Mouse (Mus musculus) layer of hippocampus, adult 8-10 months (tissue): ENCODE results near the gene Znrf2. TPM values are rescaled to one million over a fixed set of nuclear protein-coding genes. Genes with fewer than 3 reads are reported as not detected.

Source experiments
- DNase-seq, 2 experiments: peaks; one replicate each; pipeline ENCODE4 v3.0.0; 2022; ENCODE audit warnings: low spot score in 2 of 2
- total RNA-seq, 4 experiments: library from RNA; stranded (reverse); gene quantifications; 2 replicates each; pipeline ENCODE4 v1.2.4; 2022

Gene Znrf2
- total RNA-seq, 4 experiments from 2014 or later = 20.1 to 33.5 (median 22.8) TPM

DNA sequence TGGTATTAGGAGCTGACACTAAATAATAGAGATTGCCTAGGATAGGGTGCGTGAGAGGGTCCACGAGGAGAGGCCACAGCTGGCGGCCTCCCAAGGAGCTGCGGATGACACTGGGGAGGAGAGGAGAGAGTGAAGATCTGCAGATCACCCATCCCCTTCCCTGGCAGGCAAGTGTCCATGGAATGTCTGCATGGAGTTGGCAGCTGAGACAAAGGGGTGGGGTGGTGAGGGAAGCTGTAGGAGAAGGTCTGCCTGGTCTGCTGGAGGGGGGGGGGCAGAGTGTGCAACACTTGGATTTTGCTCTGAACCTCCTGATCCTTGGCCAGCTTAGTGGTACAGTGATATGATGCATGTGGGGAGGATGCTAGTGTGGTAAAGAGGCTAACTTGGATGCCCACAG is 98.3 kb downstream of the Znrf2 start:
- no peak for DNase-seq

DNA sequence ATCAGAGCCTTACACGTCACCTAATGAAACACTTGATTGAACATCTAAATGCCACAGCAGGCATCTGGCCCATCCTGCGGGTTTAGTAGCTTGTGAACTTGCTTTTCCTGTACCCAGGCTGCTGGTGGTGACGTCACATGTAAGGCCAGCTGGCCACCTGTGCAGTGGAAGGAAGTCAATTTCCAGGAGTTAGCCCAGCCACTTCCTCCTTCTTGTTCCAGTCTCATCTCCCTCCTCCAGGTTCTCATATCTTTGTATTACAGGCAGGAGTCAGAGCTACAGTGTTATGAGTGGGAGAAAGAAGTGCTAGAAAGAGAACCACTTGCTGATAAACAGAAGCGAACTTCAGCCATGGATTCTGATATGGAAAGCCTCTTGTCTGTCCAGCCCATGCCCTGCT is 99.4 kb downstream of the Znrf2 start:
- no peak for DNase-seq

DNA sequence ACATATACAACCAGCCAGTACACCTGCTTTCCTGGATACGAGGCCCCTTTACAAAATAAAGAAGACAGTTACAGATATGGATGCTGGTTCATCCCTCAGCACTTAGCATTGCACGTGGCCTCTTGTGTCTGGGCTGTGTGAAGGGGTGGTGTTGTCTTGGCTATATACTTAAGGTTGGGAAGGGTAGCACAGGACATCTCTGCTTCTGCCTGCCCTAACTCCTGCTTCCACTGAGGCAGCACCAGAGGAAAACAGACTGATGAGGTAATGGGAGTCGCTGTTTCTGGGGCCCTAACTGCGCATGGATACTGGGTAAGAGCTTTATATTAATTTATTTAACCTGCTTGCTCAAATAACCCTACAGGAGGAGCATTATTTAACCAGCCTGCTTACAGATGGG is 100.2 kb downstream of the Znrf2 start:
- no peak for DNase-seq

DNA sequence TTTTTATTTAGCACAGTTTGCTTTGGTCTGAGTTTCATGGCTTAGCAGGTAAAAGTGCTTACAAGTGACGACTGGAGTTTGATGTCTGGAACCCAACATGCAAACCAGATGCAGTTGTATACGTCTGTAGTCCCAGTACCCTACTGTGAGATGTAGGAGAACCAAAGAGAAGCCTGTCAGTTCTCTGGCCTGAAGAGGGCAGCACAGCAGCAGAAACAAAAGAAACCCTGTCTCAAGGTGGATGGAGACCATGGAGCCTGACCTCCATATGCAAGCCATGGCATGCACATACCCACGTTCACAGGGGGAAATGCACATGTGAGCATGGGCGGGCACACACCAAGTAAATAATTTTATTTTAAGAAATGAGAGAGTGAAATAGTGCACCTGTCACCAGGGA is 100.8 kb downstream of the Znrf2 start:
- peak in 1 of 2 experiments; percentile 40 for DNase-seq

DNA sequence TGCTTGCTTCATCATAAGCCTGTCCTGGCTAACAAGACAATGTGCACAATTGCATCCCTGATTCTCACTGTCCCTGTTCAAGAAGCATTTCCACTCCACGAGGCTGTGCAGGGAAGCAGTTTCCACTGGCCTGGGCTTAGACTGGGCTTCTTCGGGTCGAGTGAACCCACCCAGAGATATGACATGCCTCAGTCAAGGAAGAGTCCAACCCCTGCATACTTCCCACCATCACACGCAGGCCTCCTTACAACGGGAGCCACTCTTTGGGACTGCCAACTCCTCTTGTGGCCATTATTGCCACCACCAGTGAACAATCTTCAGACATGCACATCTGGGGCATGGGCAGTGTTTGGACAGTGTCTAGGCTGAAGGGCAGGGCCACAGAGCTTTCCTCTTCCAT is 101.8 kb downstream of the Znrf2 start:
- no peak for DNase-seq

DNA sequence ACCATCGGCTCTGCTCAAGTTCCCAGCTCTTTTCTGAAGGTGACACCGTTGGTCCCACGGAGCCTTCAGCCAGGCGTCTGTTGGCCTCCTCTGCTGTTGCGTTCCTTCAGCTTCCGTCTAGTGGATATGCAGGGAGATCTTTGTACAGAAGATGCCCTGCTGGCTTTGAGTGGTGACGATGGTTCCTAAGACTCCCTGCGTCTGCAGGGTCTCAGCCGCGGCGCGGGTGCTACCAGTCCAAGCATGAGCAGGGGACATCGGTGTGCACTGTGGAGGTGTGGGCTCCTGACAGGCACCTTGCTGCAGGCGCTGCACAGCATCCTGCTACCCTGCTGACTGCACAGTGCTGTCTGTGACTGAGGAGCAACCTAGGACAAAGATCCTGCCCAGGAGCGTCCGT is 107.8 kb downstream of the Znrf2 start:
- DNase-seq = no peak

DNA sequence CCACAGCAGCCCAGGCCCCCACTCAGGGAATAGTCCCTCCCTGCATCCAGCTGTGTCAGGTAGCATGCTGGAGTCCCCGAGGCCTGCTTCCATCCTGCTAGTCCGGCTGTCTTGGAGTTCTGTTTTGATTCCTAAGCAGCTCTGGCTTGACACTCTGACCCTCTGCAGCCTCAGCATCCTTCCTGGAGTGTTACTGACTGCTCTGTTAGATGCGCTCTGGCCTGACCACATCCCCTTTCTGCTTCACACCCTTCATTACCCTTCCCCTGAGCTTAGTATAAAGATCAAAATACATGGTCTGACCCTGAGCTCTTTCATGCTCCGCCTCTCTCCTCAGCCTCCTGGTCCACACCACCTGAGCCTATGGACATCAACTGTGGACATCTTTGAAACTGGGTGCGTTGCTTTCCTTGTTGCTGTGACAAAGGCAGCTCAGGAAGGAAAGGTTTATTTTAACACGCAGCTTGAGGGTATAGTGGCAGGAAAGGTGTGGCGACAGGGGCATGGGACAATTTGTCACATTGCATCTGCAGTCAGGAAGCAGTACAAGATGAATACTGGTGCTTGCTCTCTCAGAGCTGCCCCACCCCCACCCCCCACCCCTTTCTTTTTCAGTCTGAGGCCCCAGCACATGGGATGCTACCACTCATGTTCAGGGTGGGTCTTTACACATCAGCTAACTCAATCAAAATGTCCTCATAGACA is 109.2 kb downstream of the Znrf2 start:
- DNase-seq = no peak

DNA sequence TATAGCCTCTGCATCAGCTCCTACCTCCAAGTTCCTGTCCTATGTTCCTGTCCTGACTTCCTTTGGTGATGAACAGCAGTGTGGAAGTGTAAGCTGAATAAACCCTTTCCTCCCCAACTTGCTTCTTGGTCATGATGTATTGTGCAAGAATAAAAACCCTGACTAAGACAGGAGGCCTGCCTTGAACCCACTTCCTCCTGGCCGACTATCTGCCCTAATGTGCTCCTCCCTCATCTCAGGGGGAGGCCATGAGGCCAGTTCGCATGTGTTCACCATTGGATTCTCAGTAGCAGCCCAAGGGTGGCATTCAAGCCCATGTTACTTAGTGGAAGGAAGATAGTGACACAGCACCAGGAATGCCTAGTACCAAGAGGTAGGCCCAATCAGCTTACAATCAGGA is 110.2 kb downstream of the Znrf2 start:
- DNase-seq = no peak

DNA sequence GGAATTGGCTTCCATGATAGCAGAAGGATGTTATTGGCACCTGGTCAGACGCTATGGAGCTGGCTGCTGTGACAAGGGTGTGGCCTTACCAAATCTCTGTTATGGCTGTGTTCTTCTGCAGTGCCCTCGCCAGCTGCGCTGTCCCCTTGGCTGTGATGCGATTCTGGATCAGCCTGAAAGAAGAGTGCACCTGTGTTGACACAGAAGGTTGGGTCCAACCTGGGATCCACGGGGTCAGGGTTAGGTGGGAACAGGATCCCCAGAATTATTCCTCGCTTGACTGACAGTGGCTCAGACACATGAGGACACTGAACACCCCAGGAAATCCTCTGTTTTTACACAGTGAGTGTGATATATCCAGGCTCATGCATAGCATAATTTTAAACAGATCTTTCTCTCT is 111.2 kb downstream of the Znrf2 start:
- DNase-seq = no peak

DNA sequence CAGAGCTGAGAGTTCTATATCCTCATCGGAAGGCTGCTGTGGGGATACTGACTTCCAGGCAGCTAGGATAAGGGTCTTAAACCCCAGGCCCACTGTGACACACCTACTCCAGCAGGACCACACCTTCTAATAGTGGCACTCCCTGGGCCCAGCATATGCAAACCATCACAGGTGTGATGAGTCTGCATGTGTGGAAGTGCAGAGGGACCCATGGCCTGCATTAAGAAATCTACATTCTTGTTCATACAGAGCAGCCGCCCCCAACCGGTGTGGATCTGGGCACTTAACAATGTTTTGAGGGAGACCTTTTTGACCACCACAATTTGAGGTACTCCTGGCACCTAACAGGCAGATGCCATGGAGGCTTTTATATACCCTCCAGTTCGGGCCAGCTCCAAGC is 114.9 kb downstream of the Znrf2 start:
- DNase-seq = no peak

DNA sequence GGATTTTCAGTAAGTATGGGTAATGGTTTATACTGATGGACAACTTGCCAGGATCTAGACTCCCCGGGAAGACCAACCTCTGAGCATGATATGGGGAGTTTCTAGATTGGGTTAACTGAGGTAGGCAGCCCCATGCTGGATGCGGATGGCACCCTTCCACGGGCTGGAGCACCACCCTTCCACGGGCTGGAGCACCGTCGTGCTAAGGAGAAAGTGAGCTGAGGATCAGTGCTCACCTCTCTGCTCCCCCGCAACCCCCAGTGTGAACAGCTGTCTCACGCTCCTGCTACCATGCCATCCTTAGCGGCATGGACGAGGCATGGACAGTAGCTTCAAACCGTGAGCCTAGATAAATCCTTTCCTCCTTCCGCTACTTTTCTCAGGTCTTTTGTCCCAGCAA is 115.8 kb downstream of the Znrf2 start:
- DNase-seq = no peak

DNA sequence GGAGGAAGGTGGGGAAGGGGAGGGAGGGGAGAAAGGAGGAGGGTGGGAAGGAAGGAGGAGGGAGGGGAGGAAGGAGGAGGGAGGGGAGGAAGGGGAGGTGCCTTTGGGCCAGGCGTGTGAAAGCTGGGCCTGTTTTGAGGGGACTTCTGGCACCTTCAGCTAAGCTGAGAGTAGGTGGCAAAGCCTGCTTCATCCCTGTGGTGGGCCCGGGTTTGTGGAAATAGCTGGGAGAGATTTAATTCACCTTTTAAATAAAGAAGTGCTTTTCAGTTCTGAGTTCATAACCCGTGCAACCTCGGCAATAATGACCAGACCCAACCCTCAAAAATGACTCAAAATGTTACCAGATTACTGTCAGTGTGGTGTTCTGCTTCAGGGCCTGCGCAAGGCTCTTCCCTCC is 116.5 kb downstream of the Znrf2 start:
- DNase-seq = no peak

DNA sequence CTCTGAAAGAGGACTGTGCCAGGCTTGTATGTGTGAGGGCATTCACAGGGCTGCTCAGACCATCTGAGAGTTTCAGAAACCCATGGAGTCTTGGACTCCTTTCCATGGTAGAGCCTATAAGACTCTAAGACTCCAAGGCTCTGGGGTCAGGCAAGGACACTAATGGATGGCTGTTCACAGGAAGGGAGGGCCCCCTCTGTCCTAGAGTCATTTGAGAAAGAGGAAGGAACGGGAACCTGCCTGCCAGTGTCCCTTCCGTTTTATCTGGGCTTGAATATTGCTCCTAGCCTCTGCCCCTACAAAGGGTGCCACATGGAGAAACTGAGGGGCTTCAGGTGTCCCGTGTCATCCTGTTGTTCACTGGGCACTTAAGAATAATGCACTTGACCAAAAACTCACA is 117.2 kb downstream of the Znrf2 start:
- DNase-seq = no peak

DNA sequence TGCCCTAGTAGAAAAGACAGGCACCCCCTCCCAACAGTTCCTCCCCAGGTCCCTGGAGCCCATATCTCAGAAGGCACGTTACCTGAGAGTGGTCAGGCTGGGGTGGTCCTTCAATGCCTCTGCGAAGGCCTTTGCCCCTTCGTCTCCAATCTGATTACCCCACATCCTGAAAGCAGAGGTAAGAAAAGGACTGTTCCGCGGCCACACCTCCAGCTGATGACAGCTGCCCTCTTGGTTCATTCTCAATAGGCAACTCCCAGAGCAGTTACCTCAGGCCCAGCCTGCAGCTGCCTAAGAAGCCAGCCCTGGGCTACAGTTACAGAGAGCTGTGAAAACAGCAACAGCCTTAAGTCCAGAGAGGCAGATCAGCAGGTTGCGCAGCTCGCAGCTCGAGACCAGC is 117.6 kb downstream of the Znrf2 start:
- no peak for DNase-seq

DNA sequence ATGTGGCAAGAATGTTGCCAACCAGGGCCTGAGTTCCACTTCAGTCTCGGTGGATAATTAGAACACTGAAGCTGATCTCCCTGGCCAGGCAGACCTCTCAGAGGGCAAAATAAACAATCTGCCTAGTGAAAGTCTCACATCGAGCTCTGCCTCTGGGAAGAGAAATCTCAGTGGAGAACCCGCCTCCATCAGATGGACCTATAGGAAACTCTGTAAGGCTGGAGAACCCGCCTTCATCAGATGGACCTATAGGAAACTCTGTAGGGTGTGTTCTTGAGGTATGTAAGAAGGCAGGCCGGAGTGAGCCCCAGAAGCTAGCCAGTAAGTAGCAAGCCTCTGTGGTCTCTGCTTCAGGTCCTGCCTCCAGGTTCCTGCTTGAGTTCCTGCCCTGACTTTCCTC is 118.2 kb downstream of the Znrf2 start:
- no peak for DNase-seq

DNA sequence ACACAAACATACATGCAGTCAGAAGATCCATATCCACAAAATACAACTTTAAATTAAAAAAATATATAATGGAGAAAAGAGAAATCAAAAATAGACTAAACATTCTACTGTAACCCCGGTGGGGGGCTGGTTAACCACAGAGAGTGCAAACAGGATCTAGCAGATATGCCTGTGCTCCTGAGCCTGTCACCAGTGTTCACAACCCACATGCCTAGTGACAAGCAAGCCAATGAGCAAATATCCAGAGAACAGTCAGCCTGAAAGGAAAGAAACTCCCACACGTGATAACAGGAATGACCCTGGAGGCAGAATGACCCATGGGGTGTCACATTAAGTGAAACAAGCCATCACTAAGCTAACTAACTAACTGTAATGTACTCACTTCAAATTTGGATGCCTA is 119.8 kb downstream of the Znrf2 start:
- DNase-seq = no peak

DNA sequence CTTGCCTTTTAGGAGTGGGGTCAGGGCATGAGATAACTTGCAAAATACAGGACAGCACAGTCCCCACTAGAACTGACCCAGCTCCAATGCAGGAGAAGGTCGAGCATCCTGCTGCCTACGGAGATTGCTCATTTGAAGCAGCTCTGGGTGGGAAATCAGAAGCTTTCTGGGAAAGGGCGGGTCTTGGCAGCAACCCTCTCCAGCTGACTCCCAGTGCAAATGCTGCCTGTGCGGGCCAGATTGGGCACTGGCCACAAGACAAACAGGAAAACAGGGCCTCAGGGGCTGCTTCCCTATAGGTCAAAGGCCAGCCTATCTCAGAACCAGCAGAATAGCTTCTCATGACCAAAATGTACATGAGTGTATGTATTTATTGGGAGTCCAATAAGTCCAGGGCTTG is 122.9 kb downstream of the Znrf2 start:
- DNase-seq = no peak

DNA sequence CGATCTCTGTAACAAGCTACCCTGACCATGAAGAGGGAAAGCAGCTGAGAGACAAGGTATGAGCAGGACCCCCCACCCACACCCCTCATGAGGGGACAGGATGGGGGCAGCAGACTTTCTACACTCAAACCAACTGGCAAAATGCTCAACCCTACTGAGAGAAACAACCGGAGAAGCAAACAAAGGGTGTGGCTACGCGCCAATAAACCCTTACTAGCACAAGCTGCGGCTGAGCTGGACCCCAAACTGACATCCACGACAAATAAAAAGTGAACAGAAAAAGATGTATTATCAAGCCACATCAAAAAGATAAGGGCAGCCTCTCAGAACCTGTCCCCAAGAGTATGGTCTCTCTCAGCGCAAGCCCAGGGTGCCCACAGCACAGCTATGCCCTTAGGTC is 123.4 kb downstream of the Znrf2 start:
- no peak for DNase-seq

DNA sequence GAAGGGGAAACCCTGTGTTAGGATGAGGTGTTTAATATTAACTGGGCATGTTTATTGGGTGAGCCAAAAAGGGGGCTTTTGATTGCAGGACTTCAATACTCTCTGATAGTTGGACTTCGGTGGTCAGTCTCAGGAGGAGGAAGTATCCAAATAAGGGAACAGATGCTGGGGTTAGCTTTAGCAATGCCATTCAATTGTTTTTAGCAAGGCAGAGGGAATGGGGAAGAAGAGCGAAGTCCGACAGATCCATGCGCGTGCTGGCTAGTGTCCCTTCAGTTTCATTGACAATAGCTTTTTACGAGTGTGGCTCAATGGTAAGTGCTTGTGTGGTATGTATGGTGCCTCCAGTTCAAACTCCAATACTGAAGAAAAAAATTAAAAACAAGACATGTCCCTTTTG is 124.4 kb downstream of the Znrf2 start:
- DNase-seq = no peak

Other genes starting within 250 kb of the Znrf2 start
- 10 to 100 TPM; 11.1 to 14.3 (median 12.6) TPM for gene Plekha8, start 221.8 kb upstream of the Znrf2 start, total RNA-seq
- 10 to 100 TPM; 12.3 to 18.3 (median 13.7) TPM for gene Fkbp14, start 219.6 kb upstream of the Znrf2 start, total RNA-seq
- 100 to 1,000 TPM; 113 to 141 (median 129) TPM for gene Mturn, start 135.3 kb upstream of the Znrf2 start, total RNA-seq
- gene Nod1, start 155.7 kb downstream of the Znrf2 start, total RNA-seq = 1 to 10 TPM; 4.7 to 7.6 (median 6.2) TPM
- 10 to 100 TPM; 30.2 to 38.7 (median 34.5) TPM for gene Ggct, start 176.0 kb downstream of the Znrf2 start, total RNA-seq
- gene Gars, start 221.1 kb downstream of the Znrf2 start, total RNA-seq = 100 to 1,000 TPM; 125 to 137 (median 130) TPM